Mouse (Mus musculus): Measurements from ENCODE around the gene Abca7. TPM values are rescaled to one million over a fixed set of nuclear protein-coding genes. Genes with fewer than 3 reads are reported as not detected.
A peak's percentile ranks its signal among the peaks of the same experiment; 100 is the strongest.

Gene Abca7
- polyA plus RNA-seq, 1 experiment from 2014 or later, result 8.1 TPM

DNA sequence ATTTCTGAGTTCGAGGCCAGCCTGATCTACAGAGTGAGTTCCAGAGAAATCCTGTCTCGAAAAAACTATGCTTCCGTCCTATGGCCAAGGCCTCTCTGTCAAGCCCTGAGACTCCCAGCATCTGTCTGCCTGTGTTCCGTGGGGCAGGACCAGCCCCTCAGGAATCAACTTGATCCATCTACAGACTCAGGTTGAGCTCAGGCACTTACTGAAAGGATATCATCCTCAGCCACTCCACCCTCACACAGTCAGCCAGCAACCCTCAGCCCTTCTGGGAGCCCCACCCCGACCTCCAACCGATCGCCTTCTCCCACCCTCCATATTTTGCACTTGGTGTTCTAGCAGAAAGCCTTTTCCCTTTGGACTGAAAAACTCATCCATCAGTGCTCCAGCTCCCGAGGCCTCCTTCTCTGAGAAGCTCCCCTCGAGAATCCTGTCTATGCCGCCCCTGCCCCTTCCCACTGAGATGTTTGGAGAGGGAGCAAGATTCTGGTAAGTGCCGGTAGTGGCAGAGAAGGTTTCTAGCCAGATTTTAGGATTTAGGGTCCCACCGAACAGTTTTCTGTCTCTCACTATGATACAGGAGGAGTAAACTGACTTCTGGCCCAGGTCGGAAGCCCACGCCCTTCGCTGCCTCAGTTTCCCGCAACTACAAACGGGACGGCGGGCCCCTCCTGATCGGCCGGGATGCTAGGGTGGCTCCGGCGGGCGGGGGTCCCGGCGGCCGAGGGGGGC is 8.4 kb upstream of the Abca7 start:
- Histone ChIP-seq H3K36me3 (no peaks in the 10 kb centered on the region), H3K9me3 (peaks cover 3% of the 10 kb centered on the region; the same call in 1 of the 2 replicates), H3K9ac (peak overlapping the region; percentile 67), H3K27ac (replicated peaks) (peak overlapping the region; percentile 25), H3K4me3 (peak overlapping the region; percentile 45), H3K4me1 (replicated peaks) (peaks cover 48% of the 10 kb centered on the region), H3K4me2 (peak overlapping the region; percentile 80), H3K27me3 (peaks cover 44% of the 10 kb centered on the region)
- no peak for ATAC-seq (ENCODE audit: low read depth)
- WGBS, result 11% methylated on average over 27 of the region's 27 CpGs

DNA sequence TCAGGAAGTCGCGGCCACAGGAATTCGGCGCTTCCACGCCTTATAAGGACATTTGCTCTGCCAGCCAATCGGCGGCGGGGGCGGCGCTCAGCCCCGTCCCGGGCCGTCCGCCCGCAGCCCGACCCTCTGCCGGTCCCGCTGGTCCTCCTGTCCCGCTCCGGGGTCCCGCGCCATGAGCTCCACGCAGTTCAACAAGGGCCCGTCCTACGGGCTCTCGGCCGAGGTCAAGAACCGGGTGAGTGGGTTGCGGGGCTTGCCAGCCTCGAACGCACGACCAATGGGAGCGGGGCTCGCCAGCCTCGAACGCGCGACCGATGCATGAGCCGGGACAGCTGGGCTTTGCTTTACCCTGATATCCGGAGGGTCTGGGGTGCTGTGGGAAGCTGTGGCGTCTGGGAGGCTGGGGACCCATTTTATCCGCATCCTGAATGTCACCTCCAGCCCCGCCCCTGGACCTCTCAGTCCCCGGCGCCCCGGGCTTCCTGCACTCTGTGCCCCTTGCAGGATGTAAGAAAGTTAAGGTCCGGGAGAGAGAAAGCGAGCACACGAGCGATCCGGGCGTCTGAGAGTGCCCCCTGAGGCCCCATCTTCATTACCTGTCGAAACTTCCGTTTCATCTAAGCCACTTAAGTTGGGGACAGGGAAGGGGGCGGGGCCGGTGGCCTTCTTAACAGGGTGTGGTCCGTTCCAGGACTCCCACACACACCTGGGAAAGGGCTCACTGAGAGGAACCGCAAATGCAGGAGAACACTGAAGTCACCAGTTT is 7.6 kb upstream of the Abca7 start, which contains the start of gene Cnn2:
Cnn2 (plus strand) TSS at position 79 of the 766 bp plus-strand sequence.
- peak within 1 kb of the TSS; percentile 67 for H3K9ac ChIP-seq
- peak within 1 kb of the TSS; percentile 80 for H3K4me2 ChIP-seq
- peaks cover 3% of the 10 kb centered on the region; the same call in 1 of the 2 replicates for H3K9me3 ChIP-seq
- 1% methylated on average over 59 of the region's 59 CpGs for WGBS
- peak within 1 kb of the TSS; percentile 45 for H3K4me3 ChIP-seq
- H3K36me3 ChIP-seq, result no peaks in the 10 kb centered on the region
- peak within 1 kb of the TSS; percentile 25 for H3K27ac ChIP-seq (replicated peaks)
- ATAC-seq (ENCODE audit: low read depth), result no peak
- H3K27me3 ChIP-seq, result peaks cover 44% of the 10 kb centered on the region
- peaks cover 41% of the 10 kb centered on the region for H3K4me1 ChIP-seq (replicated peaks)

DNA sequence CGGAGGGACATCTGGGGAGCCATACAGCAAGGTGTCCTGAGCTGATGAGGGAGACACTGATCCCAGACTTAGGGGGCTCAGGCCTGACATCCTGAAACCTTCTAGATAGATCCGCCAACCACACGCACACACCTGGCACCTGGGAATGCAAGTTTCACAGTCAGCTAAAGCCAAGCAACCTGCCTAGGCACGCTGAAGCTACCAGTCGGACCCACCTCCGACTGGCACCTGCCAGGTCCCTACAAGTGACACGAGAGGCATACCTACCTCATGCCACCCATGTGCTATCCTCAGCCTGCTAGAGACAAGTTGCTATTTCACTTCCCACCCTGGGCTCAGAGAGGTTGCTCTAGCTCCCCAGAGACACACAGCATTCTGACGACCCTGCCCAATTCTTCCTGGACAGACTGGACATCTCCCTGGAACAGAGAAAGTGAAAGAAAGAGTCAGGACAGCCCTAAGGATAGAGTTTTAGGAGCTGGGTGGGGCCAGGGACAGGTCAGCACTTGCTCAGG is 7.0 kb upstream of the Abca7 start:
- H3K27me3 ChIP-seq, result peaks cover 44% of the 10 kb centered on the region
- no peak overlapping the region for H3K27ac ChIP-seq (replicated peaks)
- peaks cover 40% of the 10 kb centered on the region for H3K4me1 ChIP-seq (replicated peaks)
- H3K36me3 ChIP-seq, result peaks cover 2% of the 10 kb centered on the region; the same call in 1 of the 2 replicates
- ATAC-seq (ENCODE audit: low read depth), result no peak
- peak overlapping the region; percentile 80 for H3K4me2 ChIP-seq
- H3K9me3 ChIP-seq, result peaks cover 3% of the 10 kb centered on the region; the same call in 1 of the 2 replicates
- H3K4me3 ChIP-seq, result peak overlapping the region; percentile 45
- 39% methylated on average over 8 of the region's 8 CpGs for WGBS
- H3K9ac ChIP-seq, result peak overlapping the region; percentile 67

DNA sequence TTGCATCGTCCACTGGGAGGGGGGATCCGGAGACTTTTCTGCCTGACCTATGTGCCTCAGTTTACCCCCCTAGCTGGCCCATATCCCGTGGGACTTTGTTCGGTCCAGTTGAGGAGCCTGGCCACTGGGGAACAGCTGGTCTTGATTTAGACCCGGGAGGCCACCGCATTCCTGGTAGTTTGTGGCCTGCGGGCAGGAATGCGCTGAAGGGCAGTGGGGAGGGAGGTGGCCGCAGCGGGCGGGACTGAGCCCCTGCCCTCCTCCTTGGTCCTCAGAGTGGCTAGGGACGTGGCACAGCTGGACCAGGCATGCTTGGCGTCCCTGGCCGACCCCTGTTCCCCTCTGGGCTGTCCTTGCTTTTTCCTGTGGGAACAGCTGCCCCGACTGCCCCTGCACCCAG is 6.4 kb upstream of the Abca7 start:
- Histone ChIP-seq H3K27ac (replicated peaks) (no peak overlapping the region), H3K4me1 (replicated peaks) (peaks cover 40% of the 10 kb centered on the region), H3K36me3 (peaks cover 5% of the 10 kb centered on the region; the same call in 1 of the 2 replicates), H3K9ac (peak overlapping the region; percentile 34; the same call in 1 of the 2 replicates), H3K9me3 (peaks cover 3% of the 10 kb centered on the region; the same call in 1 of the 2 replicates), H3K27me3 (peaks cover 44% of the 10 kb centered on the region), H3K4me3 (peak overlapping the region; percentile 45), H3K4me2 (peak overlapping the region; percentile 80)
- ATAC-seq (ENCODE audit: low read depth), result no peak
- 16% methylated on average over 15 of the region's 15 CpGs for WGBS

DNA sequence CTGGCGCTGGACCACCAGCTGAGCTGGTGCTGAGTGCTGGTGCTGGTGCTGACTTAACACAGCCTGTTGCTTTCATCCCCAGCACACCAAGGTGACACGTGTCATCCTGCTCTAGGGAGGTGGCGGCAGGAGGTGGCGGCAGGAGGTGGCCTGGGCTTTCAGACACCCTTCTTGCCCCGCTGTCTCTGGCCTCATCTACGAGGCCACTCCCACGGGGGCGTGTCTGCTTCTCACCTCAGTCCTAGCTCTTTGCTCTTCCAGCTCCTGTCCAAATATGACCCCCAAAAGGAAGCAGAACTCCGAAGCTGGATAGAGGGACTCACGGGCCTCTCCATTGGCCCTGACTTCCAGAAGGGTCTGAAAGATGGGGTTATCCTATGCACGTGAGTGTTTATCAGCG is 5.2 kb upstream of the Abca7 start:
- Histone ChIP-seq H3K9me3 (peaks cover 3% of the 10 kb centered on the region; the same call in 1 of the 2 replicates), H3K9ac (no peak overlapping the region), H3K36me3 (peaks cover 5% of the 10 kb centered on the region; the same call in 1 of the 2 replicates), H3K4me1 (replicated peaks) (peaks cover 36% of the 10 kb centered on the region), H3K27me3 (peaks cover 44% of the 10 kb centered on the region), H3K27ac (replicated peaks) (no peak overlapping the region), H3K4me3 (no peak overlapping the region), H3K4me2 (no peak overlapping the region)
- 61% methylated on average over 12 of the region's 12 CpGs for WGBS
- no peak for ATAC-seq (ENCODE audit: low read depth)

DNA sequence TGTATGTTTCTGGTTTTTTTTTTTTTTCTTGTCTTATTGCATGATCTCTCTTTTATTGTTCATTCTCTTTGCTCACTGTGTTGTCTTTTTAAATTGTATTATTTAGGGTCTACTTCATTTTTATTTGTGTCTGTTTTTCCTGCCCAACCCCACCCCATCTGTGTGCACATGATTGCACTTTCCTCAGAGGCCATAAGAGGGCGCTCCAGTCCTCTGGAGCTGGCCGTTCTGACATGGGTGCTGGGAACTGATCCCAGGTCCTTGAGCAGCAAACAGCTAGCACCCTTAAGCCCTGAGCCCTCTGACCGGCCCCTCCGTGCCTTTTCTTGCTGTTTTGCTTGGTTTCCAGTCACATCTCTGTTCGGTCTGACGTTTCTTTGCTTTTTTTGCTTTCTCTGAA is 4.7 kb upstream of the Abca7 start:
- H3K4me2 ChIP-seq, result no peak overlapping the region
- H3K36me3 ChIP-seq, result peaks cover 5% of the 10 kb centered on the region; the same call in 1 of the 2 replicates
- H3K9me3 ChIP-seq, result peaks cover 3% of the 10 kb centered on the region; the same call in 1 of the 2 replicates
- no peak overlapping the region for H3K9ac ChIP-seq
- peaks cover 44% of the 10 kb centered on the region for H3K27me3 ChIP-seq
- 85% methylated on average over 6 of the region's 6 CpGs for WGBS
- H3K4me1 ChIP-seq (replicated peaks), result peaks cover 32% of the 10 kb centered on the region
- H3K27ac ChIP-seq (replicated peaks), result no peak overlapping the region
- ATAC-seq (ENCODE audit: low read depth), result no peak
- no peak overlapping the region for H3K4me3 ChIP-seq

DNA sequence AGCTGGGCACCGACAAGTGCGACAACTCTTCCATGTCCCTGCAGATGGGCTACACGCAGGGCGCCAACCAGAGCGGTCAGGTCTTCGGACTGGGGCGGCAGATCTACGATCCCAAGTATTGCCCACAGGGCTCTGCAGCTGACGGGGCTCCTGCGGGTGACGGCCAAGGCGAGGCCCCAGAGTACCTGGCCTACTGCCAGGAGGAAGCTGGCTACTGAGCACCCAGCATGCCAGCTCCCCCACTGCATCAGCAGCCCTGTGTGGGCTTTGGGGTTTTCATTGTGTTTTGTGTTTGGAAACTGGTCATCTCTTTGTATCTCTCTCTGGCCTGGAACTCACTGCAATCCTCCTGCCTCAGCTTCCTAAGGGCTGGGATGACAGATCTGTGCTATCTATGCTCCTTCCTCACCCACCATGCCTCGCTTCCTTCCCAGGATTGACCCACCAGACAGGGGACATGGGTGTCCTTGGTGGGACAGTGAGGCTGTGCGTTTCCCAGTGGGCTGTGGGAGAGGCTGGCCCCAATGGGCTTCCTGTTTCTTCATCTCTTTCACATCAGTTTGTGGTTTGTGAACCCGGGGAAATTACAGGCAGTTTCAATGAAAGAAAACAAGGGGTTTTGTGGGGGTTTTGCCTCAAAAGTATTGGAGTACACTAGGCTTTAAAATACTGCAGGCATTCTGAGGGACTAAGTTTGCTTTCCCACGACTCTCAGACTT is 1.7 kb upstream of the Abca7 start:
- Histone ChIP-seq H3K4me2 (no peak overlapping the region), H3K9ac (no peak overlapping the region), H3K9me3 (peaks cover 3% of the 10 kb centered on the region; the same call in 1 of the 2 replicates), H3K27ac (replicated peaks) (no peak overlapping the region), H3K4me3 (no peak overlapping the region), H3K4me1 (replicated peaks) (peaks cover 20% of the 10 kb centered on the region), H3K27me3 (peaks cover 16% of the 10 kb centered on the region), H3K36me3 (peaks cover 5% of the 10 kb centered on the region; the same call in 1 of the 2 replicates)
- ATAC-seq (ENCODE audit: low read depth), result no peak
- WGBS, result 81% methylated on average over 16 of the region's 16 CpGs

DNA sequence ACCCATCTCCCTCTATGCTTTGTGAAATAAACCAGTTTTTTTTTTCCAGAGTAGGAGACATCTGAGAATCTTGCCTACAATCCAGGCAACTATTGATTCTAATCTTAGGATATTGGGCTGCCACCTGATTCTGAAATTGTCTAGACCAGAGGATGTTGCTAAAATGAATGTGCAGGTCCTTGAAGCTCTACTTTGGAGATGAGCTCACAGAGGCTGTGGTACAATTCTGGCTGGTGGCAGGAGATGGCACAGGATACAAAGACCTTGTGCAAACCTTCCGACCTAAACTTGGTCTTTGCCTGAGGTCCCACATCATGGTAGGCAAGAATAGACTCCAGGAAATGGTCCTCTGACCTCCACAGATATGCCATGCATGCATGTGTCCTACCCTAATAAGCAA is 658 bp upstream of the Abca7 start:
- Histone ChIP-seq H3K27me3 (peaks cover 12% of the 10 kb centered on the region), H3K9ac (no peak overlapping the region), H3K36me3 (peaks cover 5% of the 10 kb centered on the region; the same call in 1 of the 2 replicates), H3K27ac (replicated peaks) (no peak overlapping the region), H3K9me3 (peaks cover 3% of the 10 kb centered on the region; the same call in 1 of the 2 replicates), H3K4me3 (peak overlapping the region; percentile 51; the same call in 1 of the 2 replicates), H3K4me2 (no peak overlapping the region), H3K4me1 (replicated peaks) (peaks cover 17% of the 10 kb centered on the region)
- WGBS, result 82% methylated on average over 1 of the region's 1 CpGs
- ATAC-seq (ENCODE audit: low read depth), result no peak

DNA sequence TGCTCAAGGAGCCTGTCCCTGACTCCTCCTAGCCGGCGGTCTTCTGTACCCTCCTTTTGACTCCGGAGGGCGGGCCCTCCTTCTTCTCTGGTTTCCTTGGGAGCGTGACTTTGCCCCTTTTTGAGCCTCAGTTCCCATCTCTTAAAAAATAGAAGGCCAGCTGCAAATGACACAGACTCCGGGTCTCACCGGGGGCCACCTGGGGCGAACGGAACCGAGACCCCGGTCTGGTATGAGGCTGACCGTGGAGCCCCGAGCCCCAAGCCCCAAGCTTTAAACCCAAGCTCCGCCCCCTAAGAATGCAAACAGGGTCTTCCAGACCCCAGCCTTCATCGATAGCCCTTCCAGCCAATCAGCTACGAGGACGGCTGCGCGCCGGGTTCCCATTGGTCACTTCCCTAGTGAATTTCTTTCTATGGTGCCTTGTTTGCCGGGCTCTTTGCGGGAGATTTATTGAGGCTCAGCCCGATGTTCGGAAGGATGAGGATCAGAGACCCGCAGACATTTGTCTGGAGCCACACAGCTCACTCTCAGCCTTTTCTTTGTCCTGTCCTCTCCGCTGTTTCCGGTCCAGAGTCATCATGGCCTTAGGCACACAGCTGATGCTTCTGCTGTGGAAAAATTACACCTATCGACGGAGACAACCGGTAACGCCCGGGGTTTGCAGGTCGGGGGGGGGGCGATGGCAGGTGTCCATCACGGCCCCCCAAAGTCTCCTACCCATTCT is 903 bp downstream of the Abca7 start:
- peak overlapping the region; percentile 68 for H3K27ac ChIP-seq (replicated peaks)
- WGBS, result under 1% methylated on average over 35 of the region's 35 CpGs

DNA sequence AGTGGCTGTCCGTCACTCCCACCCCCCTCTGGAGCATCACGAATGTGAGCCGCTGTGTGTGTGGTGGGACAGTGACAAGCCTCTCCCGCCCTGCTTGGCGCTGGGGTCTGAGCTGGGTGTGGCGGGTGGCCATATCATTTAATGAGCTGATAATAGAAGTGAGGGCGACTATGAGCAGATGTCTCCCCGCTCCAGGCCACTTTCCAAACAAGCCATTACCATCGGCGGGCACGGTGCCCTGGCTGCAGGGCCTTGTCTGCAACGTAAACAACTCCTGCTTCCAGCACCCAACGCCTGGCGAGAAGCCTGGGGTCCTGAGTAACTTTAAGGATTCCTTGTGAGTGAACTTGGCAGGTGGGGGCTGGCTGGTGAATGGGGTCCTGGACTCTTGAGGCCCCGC is 1.5 kb downstream of the Abca7 start:
- Histone ChIP-seq H3K9me3 (no peaks in the 10 kb centered on the region), H3K4me3 (peak overlapping the region; percentile 51), H3K9ac (peak overlapping the region; percentile 59), H3K27ac (replicated peaks) (peak overlapping the region; percentile 68), H3K36me3 (peaks cover 5% of the 10 kb centered on the region; the same call in 1 of the 2 replicates), H3K4me2 (peak overlapping the region; percentile 70), H3K4me1 (replicated peaks) (peaks cover 17% of the 10 kb centered on the region), H3K27me3 (peaks cover 26% of the 10 kb centered on the region)
- ATAC-seq (ENCODE audit: low read depth), result peak; percentile 25
- 5% methylated on average over 15 of the region's 15 CpGs for WGBS

More for the DNA sequence above, 903 bp downstream of the Abca7 start:
- H3K27me3 ChIP-seq, result peaks cover 21% of the 10 kb centered on the region
- H3K4me1 ChIP-seq (replicated peaks), result peaks cover 17% of the 10 kb centered on the region
- H3K4me2 ChIP-seq, result peak overlapping the region; percentile 70
- peaks cover 5% of the 10 kb centered on the region; the same call in 1 of the 2 replicates for H3K36me3 ChIP-seq
- H3K9me3 ChIP-seq, result no peaks in the 10 kb centered on the region
- ATAC-seq (ENCODE audit: low read depth), result peak; percentile 78
- peak overlapping the region; percentile 74 for H3K9ac ChIP-seq
- H3K4me3 ChIP-seq, result peak overlapping the region; percentile 51

DNA sequence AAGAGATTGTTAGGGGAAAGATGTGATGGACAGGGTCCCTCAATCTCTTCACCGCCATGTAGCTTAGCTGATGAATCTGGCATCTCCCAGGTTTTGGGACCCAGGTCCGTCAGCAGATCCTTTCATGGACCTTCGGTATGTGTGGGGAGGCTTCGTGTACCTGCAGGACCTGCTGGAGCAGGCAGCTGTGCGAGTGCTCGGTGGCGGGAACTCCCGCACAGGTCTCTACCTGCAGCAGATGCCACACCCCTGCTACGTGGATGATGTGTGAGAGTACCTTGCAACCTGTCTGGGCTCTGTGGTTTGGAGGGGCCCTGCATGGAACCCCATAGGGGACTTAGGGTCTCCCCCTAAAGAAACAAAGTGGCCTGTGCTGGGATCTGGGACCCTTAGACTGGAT is 5.7 kb downstream of the Abca7 start:
- no peak overlapping the region for H3K4me2 ChIP-seq
- H3K9me3 ChIP-seq, result no peaks in the 10 kb centered on the region
- H3K4me1 ChIP-seq (replicated peaks), result peaks cover 15% of the 10 kb centered on the region
- peaks cover 7% of the 10 kb centered on the region; the same call in 1 of the 2 replicates for H3K36me3 ChIP-seq
- 72% methylated on average over 9 of the region's 9 CpGs for WGBS
- H3K27ac ChIP-seq (replicated peaks), result no peak overlapping the region
- ATAC-seq (ENCODE audit: low read depth), result no peak
- H3K9ac ChIP-seq, result 0 out of 2 replicates have a peak overlapping the region, but pooled peaks have one; percentile 0
- H3K4me3 ChIP-seq, result no peak overlapping the region
- H3K27me3 ChIP-seq, result peaks cover 37% of the 10 kb centered on the region
